Mouse (Mus musculus) olfactory bulb, adult 2 months (tissue): Measurements from ENCODE around the gene 4930524B15Rik.

Experiments used
- CTCF ChIP-seq: fragments of 200-500 bp; IDR thresholded peaks from 2 replicates; pipeline ENCODE4 v1.5.1; 2012; ENCODE audit warnings: low read depth, mild to moderate bottlenecking, low read length, moderate library complexity; ENCODE audit not compliant: insufficient read depth
- POLR2A ChIP-seq: fragments of 200-500 bp; IDR thresholded peaks from 2 replicates; pipeline ENCODE4 v1.6.1; 2012; ENCODE audit warnings: mild to moderate bottlenecking, low read depth, low read length, moderate library complexity; ENCODE audit not compliant: insufficient read depth

DNA sequence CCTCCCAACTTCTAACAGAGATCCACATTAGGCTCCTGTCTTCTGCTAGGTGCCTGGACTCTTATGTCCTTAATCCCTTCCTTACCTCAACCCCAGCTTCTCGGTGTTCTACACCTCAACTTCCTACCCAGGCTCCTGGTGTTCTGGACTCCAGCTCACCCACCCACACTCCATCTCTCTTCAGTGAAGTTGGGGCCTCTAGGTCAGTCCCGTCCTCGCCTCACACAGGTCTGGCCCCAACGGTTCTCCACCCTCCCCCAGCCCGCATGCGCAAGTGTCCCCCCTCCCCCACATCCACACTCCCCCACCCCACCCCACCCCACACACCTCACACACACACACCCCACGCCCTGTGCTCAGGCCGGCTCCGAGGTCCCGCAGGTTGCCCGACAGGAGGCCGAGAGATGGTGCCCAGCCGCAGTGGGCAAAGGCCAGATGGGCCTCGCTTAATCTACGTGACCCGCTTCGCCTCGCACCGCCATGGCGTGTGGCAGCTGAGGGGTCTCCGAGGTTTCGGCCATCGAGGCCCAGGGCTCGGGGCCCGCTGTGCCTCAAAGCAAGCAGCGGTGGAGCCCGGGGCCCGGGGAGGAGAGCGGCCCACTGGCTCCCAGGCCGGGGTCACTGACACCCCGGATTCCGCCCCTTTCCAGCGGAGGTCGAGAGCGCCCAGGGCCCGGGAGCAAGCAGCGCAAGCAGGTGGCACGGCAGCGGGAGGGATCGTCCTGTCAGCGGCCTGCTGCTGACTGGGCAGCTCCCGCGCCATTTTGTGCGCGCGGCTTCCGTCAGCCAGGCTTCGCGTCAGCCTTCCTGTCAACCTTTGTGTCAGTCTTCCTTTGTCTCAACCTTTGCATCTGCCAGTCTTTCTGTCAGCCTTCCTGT, at the start of gene 4930524B15Rik:
- TF ChIP-seq CTCF (no peak), POLR2A (no peak)
